Mouse (Mus musculus) adrenal gland, adult 2 months (tissue): ENCODE results near the gene Syne2. TPM values are rescaled to one million over a fixed set of nuclear protein-coding genes. Genes with fewer than 3 reads are reported as not detected.
"Not testable (repeated sequence)": the region's sequence is repeated elsewhere in the genome, so short reads cannot be mapped to it uniquely, and the experiment has no call there.

Experiments
- DNase-seq: peaks from one replicate; pipeline ENCODE4 v3.0.0; 2021
- microRNA-seq, 2 experiments: library from miRNA; unstranded; fragments of <30 nt; microRNA quantifications; one replicate each; pipeline ENCODE4 v1.2.0; 2021
- polyA plus RNA-seq: library from polyadenylated mRNA; depleted of rRNA; stranded (reverse); fragments of >200 nt; gene quantifications from 2 replicates; pipeline ENCODE4 v1.2.3, GENCODE M21; 2012; rRNA removed
- total RNA-seq, 2 experiments: library from RNA; stranded (reverse); gene quantifications; 2 replicates each; pipeline ENCODE4 v1.2.3; 2021

The Syne2 gene
- total and polyA plus RNA-seq, 3 experiments: 19.5 to 45.1 (median 44.3) TPM

GRCm38 (mm10) chr12:76095117-76096035 lies 277.4 kb downstream of the Syne2 start:
- no peak for DNase-seq

- DNase-seq: no peak
These were observed 284.7 kb downstream of the Syne2 start for GRCm38 (mm10) chr12:76102621-76103020.

GRCm38 (mm10) chr12:76104596-76105351 lies 286.8 kb downstream of the Syne2 start:
- DNase-seq: no peak

- no peak for DNase-seq
These were observed 291.9 kb downstream of the Syne2 start for GRCm38 (mm10) chr12:76109646-76110405.

- no peak for DNase-seq
These were observed 293.1 kb downstream of the Syne2 start for GRCm38 (mm10) chr12:76111046-76111445.

GRCm38 (mm10) chr12:76116577-76116976 lies 298.6 kb downstream of the Syne2 start:
- DNase-seq: no peak

GRCm38 (mm10) chr12:76117632-76118153 lies 299.8 kb downstream of the Syne2 start:
- DNase-seq: peak; percentile 64

GRCm38 (mm10) chr12:76123223-76123622 lies 305.3 kb downstream of the Syne2 start:
- DNase-seq: no peak

GRCm38 (mm10) chr12:76128306-76128705 lies 310.4 kb downstream of the Syne2 start:
- DNase-seq: no peak

GRCm38 (mm10) chr12:76128831-76129230 lies 310.9 kb downstream of the Syne2 start:
- DNase-seq: peak; percentile 71

- no peak for DNase-seq
These were observed 312.3 kb downstream of the Syne2 start for GRCm38 (mm10) chr12:76130281-76130680.

GRCm38 (mm10) chr12:76130891-76131290 lies 313.0 kb downstream of the Syne2 start:
- no peak for DNase-seq

GRCm38 (mm10) chr12:76132591-76132990 lies 314.7 kb downstream of the Syne2 start:
- DNase-seq: no peak

GRCm38 (mm10) chr12:76133081-76133480 lies 315.1 kb downstream of the Syne2 start:
- not testable (repeated sequence) for DNase-seq

- no peak for DNase-seq
These were observed 318.8 kb downstream of the Syne2 start for GRCm38 (mm10) chr12:76136701-76137100.

GRCm38 (mm10) chr12:76152389-76152788 lies 334.5 kb downstream of the Syne2 start:
- DNase-seq: peak; percentile 8

Small RNAs within 50 kb of the gene (microRNA-seq; reads per million reads assigned to microRNA genes)
- 0.41 to 0.88 reads per million in 2 experiments for gene Mir5101

Other genes starting within 250 kb of the Syne2 start
- 10 to 100 TPM; 45.2 to 50.3 TPM for gene Ppp2r5e, start 221.9 kb upstream of the Syne2 start, total RNA-seq
- 50.3 and 57.4 TPM in 2 replicates for gene Ppp2r5e, start 221.9 kb upstream of the Syne2 start, polyA plus RNA-seq
- 1 to 10 TPM; 3.2 to 4.9 TPM for gene Wdr89, start 148.6 kb upstream of the Syne2 start, total RNA-seq
- 1.5 and 2.0 TPM in 2 replicates for gene Wdr89, start 148.6 kb upstream of the Syne2 start, polyA plus RNA-seq
- 100 to 1,000 TPM; 141 to 178 TPM for gene Sgpp1, start 82.4 kb upstream of the Syne2 start, total RNA-seq
- gene Sgpp1, start 82.4 kb upstream of the Syne2 start, polyA plus RNA-seq: 143 and 152 TPM in 2 replicates